Mouse (Mus musculus): Measurements from ENCODE around the gene Spag8.

The Spag8 gene

DNA sequence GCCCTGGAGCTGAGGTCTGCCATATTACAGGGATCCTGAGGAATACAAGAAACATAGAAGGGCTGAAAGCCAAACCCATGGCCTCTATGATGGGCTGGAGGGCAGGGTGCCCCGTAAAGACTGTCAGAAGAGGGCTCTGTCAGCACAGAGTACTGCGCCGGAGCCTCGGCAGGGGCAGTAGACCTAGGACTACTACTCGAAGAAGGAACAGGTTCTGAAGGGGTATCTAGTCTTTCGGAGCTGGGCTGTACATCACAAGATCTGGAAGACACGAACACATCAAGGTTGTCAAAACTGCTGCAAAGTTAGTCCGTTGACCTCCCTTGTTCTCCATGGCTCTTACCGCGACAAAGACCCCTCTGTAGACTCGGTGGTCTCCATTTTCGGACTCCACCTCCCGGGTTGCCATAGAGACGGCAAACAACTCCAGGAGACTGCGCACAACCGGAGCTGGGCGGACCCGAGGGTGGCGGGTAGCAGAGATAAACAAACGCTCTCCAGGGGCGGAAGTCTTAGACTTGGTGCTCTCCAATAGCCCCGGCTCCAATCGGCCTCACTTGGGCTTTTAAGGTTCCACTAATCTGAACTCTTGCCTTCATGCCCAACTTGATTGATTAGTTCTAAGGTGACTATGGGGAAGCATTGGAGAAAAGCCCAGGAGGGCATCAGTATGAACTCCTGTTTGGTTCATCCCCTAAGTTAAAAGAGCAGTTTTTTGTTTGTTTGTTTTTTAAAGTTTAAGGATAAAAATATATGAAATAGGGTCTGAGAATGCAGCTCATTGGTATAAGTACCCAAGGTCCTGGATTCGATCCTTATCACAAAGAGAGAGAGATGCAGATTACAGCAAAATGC is at the start of gene Spag8:
TSS of gene Spag8 (minus strand) at position 434 of the 855 bp plus-strand sequence.
- DNase-seq: peak; percentile 24

DNA sequence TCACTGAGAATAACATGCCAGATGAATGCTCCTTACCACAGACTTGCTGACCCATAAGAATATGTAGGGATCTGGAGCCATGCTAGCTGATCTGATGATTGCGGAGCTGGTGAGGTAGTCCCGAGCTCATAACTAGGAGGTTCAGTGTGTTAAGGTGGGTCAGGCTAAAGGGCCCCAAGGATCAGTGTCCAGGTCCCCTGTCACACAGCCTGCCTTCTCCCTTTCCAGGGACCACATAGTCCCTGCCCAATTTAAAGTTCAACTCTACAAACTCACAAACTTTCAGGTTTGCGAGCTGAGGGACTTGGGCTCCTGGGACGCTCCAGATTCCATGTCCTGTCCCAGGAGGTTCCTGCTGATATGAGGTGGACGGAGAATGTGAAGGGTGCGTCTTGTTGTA is 47.3 kb upstream of the Spag8 start, which contains the start of gene Olfr70:
TSS of gene Olfr70 (minus strand) at position 101 of the 400 bp plus-strand sequence.
- no peak for DNase-seq

DNA sequence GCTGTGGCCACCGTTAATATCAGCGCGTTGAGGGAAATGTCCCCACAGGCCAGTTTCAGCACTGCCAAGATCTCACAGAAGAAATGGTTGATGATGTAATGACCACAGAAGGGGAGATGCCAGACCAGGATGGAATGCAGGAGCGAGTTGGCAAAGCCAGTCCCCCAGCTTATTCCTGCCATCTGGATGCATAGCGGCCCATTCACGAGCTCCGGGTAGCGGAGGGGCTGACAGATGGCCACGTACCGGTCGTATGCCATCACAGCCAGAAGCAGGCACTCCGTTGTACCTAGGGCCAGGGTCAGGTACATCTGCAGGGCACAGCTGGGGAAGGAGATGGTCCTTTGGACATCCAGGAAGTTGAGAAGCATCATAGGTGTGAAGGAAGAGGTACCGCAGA is 43.2 kb upstream of the Spag8 start:
- DNase-seq: no peak

DNA sequence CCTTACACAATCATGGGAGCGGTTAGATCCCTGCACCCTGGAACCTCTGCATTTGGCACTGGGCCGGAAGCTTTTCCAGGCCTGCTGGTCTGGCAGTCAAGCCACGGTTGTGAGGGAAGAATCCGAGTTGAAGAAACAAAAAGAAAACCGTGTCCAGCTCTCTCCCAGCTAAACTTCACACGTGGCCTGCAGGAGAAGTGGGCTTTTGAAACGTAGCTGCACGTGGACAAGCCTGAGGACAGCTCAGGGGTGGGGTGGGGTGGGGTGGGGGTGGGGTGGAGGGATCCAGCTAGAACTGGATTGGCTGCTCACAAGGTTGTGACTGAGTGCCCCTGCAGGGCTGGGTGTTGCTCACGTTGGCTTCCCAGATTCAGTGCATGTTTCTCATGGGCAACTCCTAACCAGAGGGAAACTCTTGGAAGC is 41.9 kb upstream of the Spag8 start:
- peak; percentile 46 for DNase-seq

DNA sequence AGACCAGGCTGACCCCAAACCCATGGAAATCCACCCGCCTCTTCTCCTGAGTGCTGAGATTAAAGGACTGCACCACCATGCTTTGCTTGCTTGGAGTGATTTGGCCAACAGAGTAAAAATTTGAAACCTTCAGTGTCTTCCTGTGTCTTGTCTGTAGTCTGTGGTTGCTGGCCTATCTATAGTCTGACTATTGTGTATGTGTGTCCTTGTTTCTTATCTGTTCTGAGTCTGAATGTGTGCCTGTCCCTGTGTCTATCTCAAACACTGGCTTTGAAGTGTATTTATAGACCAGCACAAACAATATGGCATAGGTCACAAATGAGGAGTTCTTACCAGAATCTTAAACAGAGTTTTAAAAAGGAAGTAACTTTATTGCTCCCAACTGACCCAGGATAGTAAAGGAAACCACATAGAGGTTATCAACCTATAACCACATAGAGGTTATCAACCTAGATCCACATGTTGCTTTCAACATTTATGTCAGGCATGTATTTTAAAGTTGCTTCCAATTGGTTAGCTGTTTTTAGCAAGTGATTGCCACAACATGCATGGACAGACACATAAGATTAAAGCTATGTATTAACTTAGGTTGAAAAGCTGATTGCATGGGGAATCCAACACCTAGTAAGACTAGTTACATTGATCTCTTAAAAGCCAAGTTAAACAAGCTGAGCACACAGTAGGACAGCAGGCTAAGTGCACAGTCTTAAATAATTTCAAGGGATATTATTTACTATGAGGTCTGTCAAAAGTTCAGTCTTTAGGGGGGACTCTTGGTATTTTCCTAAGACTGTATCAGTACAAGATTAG is 41.2 kb upstream of the Spag8 start:
- no peak for DNase-seq

DNA sequence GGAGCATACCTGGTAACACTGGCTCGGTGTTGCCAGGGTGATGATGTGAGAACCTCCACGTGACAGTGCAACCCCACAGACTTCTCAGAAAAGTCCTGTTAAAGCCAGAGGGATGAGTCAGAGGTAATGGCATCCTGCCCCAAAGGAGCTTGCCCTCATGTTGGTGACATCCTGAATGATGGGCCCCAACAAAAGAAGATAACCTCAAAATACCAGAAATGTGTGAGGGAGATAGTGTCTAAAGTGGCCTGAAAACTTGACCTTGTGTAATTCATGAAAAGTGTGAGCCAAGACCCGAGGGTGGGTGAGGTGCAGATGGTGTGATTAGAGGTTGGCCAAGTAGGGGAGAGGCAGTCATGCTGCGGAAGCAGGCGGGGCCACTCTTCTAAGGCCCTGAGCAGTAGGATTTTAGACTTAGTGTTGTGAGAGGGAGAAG is 40.4 kb upstream of the Spag8 start:
- DNase-seq: no peak

DNA sequence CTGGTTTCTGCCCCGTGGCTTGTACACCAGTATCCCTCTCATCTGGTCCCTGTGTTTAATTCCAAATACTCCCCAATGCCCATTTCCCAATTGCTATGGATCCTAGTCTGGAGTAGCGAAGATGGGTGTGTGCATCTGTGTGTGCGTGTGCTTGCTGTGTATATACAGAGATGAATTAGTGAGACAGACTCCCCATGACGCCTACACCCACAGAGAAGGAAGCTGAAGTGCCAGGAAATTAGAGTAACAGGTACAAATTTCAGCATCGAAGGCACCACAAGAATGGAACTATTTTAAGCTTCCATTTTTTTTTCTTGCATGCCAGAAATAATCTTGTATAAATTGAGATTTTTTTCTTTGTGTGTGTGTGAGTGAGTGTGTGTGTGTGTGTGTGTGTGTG is 37.6 kb upstream of the Spag8 start:
- no peak for DNase-seq

DNA sequence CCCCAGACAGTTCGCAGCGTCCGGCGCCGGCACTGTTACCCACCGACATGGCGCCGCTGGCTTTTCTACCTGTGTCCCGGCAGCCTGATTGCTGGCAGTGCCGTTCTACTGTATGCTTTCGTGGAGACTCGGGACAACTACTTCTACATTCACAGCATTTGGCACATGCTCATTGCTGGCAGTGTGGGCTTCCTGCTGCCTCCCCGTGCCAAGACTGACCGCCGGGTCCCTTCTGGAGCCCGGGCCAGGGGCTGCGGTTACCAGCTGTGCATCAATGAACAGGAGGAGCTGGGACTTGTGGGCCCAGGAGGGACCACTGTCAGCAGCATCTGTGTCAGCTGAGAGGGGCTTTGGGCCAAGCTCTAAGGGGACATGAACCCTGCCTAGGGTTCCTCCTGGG is 36.6 kb upstream of the Spag8 start:
- DNase-seq: no peak

DNA sequence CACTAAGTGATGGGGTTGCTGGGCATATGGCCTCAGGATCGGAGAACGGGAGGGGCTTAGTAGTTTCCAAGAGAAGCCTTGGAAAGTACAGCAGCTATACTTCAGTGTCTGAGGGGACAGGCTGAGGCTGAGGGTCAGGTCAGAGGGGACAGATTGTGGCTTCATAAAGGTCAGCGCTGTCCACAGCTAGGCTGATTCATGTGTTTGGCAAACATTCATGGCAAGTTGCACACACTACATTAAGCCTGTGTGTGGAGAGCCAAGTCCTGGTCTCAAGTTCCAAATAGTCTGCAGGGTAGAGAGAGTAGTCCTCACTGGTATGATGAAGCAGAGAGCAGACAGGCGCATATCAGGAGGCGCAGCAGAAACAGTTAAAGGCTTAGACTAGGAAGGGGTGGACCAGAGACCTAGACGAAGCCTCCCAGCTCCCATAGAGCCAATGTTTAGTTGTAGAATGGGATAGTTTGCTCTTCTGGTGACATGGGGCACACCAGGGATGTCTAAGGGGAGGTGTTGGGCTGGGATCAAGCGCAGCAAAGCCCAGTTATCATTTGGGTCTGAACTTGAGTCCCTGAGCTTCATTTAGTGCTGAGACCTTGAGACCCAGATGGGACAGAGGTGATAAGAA is 26.1 kb upstream of the Spag8 start:
- DNase-seq: peak; percentile 28

DNA sequence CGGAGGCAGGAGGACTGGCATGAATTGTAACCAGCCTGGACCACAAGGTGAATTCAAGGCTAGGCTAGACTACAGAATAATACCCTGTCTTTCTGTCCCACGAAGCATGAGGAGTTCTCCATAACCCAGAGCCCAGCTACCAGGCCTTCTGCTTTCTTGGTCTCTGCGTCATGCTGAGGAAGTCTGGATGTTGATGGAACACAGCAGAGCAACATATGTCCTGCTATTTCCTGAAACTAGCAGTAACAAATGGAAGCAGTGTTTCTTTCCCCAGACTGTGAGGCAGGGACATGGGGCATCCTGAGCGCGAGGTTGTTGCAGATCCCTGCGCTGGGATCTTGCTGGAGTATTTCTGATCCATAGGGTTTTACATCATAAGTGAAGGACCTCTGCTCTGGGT is 25.1 kb upstream of the Spag8 start:
- no peak for DNase-seq

DNA sequence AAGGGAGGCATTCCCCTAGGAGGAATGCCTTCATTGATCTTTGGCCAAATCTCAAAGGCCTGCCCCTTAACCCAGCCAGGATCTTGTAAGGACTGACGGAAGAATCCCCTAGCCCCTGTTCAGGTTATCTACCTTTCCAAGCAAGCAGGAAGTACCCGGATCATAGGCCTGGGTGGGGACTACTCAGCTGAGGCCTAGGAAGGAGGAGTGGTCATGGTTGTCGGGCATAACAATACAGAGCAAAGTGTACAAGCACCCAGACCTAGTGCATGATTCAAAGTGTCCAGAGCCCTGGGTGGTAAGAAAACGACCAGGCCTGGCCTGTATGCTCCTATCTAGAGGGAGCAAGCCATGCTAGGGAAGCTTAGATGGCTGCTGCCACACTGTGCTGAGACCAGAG is 22.2 kb upstream of the Spag8 start:
- no peak for DNase-seq

DNA sequence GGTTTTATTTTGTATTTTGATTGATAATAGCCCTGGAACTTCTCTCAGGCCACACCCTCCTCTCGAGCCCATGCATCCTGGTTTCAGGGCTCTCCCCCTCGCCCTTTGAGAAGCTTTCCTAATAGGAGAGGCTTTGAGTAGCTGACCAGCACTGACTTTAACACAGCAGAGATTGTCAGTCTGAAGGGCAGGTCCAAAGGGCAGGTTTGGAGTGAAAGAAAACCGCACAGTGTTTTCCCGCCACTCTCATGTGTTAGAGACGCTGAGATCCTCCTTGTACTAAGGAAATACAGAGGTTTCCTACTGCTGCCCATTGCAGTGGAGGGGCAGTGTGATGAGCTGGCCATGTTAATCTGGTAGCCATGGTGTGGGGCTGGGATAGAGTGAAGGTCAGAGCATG is 21.6 kb upstream of the Spag8 start:
- no peak for DNase-seq

DNA sequence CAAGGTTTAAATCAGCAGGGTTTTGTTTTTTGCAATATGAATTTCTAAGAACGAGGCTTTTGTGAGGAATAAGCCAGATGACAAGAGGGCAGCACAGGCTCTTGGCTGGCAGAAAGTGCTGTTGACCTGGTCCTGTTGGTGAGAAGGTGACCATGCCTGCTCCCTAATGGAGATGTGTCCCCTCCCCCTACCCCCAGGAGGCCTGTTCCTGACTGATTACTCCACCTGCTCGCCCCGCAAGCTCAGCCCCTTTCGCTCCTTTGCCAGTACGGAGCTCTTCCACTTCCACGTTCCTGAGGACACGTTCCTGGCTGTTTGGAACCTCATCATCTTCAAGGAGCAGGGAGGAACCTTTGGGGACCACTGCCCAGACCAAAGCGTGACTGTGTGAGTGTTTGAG is 20.3 kb upstream of the Spag8 start:
- DNase-seq: no peak

DNA sequence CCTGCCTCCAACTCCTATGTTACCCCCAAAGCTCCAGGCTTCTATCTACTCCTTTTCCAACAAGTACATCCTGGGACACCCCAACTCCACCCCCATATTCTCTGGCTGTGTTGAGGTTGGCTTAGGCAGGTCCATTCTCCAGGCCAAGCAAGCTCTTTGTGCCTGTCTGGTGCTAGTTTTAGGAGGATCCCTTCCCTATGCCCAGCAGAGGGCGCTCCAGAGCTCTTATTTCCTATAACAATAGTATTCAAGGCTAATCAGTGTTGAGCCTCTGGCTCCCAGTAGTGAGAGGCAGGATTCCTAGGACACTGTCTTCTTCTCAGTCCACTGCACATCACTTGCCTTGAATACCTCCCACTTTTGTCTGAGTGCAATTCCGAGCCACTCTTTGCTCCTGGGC is 18.7 kb upstream of the Spag8 start:
- DNase-seq: peak; percentile 92

DNA sequence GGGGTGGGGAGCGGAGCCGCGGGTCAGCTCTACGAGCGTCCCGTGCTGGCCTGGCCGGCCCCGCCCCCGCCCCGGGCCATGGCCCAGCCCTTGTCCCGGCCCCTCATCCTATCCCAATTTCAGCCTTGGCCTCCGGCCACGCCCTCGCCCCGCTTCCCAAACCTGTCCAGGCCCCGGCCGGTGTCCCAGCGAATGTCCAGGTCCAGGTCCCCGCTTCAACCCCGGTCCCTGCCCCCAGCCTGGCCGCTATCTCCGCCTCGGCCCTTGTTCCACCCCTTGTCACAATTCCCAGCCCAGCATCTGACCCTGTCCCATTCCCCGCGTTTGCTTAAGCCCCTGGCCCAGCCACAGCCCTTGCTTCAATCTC is 16.0 kb upstream of the Spag8 start:
- no peak for DNase-seq

DNA sequence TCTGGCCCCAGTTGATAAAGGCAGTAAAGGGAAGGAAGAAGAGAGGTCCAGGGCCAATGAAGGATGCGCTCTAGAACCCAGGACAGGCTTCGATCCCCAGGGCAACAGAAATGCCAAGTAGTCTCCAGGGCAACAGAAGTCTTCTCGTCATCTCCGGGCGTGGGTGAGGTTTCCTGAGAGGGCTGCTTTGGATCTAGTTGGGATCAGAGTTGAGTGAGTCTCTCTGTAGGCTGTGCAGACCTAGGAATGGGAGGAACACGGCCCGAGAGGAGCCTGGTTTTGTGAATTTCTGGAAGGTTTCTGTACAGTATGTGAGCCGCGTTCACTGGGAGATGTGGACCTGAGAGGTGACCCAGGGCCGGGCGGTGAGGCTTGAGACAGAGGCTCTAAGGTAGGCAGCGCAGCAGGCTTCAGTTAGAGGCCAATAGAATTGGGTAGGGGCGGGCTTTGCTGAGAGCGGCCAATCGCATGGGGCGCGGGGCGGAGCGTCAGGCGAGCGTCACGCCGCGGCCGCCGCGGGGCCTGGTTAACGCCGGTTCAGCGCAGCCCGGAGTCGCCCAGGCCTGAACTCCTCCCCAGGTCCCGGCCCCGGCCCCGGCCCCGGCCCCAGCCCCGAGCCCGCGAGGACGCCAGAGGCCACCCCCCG is 15.5 kb upstream of the Spag8 start, which contains the start of the genes Tmem8b and Fam221b:
TSS of gene Tmem8b (plus strand) at position 190 of the 646 bp plus-strand sequence.
TSS of gene Fam221b (minus strand) at position 364 of the 646 bp plus-strand sequence.
- peak; percentile 92 for DNase-seq

DNA sequence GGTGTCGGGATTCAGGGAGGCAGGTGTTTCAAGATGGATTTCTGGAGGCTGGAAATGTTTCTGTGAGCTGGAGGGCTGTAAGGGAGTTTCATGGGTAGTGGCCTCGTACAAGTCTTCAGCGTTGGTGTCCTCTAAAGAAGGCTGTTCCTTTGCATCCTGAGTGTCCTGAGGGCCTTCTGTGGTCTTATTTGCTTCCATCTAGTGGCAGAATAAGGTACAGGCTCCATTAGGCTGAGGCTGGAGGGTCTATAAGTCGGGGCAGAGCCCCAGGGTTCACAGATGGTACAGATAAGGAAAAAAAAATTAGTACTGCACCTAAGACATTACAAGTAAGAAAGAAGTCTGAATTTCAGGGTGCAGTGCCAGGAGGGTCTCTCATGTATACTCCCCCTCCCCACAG is 13.0 kb upstream of the Spag8 start:
- DNase-seq: no peak

DNA sequence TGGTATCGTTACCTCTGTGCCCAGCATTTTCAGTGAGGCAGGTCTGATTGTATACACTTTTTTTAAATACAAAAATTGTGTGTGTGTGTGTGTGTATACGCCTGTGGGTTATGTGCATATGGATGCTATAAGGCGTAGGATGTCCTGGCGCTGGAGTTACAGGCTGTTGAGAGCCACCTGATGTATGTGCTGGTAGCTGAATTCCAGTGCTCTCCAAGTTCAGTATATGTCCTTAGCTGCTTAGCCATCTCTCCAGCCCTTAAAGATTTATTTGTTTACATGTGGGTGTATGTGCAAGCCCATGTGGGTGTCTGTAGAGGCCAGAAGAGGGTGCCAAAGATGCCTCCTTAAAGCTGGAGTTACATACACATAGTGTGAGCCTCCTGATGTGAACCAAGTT is 3.8 kb upstream of the Spag8 start:
- no peak for DNase-seq

DNA sequence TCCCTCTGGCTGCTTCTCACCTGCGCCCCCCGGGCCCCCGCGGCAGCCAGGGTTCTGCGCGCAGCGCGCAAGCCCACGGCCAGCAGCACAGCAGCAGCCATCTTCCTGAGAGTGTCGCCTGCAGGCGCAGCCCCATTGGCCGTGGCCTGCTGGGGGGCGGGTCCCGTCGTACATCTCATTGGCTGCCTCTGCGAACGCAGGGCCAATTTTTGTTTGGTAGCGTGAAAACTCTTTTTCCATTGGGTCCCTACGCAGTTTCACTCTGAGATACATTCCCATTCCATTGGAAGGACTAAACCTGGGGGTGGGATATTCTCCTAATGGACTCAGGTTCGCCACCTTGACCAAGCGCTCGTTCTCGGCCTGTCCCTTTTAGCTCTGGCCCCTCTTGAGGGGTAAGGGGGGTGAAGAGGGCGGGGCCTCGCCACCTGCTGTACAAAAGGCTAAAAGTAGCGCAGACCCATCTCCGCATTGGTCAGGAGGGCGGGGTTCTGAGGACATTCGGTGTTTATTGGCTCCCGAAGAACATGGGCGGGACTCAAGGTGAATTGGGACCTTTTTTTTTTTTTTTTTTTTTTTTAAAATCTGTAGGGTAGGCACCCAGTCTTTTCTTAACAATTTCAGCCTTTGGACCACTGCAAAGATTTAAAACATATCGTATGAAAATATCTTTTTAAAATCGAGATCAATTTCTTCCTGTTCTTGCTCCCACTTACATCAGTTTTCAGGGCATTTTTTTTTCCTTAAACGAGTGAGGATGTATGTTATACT is 3.1 kb upstream of the Spag8 start, which contains the start of gene Hint2:
TSS of gene Hint2 (minus strand) at position 128 of the 771 bp plus-strand sequence.
- peak; percentile 96 for DNase-seq

DNA sequence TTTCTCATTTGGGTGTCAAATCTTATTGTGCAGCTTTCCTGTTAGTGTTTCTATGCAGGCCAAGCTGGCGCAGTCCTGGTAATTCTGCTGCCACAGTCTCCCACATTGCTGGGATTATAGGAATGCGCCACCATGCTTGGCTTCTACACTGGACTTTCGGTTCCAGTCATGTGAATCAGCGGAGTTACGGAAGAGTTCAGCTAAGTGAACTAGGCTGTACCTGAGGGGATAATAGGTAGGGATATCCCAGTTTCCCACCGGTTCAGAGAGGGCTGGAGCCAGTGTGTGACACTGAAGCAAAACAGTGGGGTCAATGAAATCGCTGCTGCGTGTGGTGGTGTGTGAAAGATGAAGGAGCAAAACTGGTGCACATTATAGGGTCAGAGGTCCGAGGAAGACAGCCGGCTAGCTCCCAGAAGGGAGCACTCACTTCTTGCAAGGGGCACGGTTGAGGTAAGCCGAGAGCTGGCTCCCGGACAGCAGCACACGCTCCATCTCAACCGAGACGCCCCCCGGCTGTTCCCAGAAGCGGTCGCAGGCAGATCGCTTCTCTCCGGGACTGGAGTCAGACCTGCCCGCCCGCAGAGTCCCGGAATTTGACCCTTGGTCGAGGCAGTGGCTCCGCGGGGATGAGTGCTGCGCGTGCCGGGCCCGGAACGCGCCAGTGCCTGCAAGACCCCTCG is 2.4 kb upstream of the Spag8 start:
- DNase-seq: peak; percentile 69

DNA sequence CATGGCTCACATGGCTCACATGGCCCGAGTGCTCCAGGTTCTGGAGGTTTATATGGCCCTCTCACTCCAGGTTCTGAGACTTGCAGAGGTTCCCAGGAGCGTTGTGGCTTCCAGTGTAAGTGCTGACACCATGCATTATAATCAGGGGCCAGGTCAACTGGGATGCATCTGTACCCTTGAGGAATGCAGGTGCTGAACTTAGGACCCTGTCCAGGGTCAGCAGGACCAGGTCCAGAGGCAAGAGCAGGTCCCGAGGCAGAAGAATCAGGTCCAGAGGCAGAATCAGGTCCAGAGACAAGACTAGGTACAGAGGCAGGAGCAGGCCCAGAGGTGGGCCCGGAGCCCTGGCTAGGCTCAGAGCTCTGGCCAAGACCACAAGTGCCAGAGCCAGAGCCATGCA is 668 bp downstream of the Spag8 start:
- DNase-seq: peak; percentile 63

Data from kidney, adult 18-20 months (tissue).